Mouse (Mus musculus): ENCODE results near the gene Vmn1r6.

- TF ChIP-seq CTCF (IDR thresholded peaks at IDR 0.05; ENCODE audit: borderline replicate concordance, insufficient read depth, low read depth, low read length) (no peak), POLR2A (IDR thresholded peaks at IDR 0.05; ENCODE audit: borderline replicate concordance, insufficient read depth, low read length) (no peak)
Observed at GRCm38 (mm10) chr6:57031984-57032383, 34.9 kb downstream of the Vmn1r6 start, which contains the start of gene Vmn1r8.
